Mouse (Mus musculus) v-Abl transformed pro-B cells (cell line): Measurements from ENCODE around the gene Bri3.

ENCODE experiments used
- in situ Hi-C, 2 experiments: fragments of 400-800 bp; cut with MboI; formaldehyde crosslinking; loops; one replicate each; pipeline ENCODE4 v1.15.1; 2025; ENCODE audit not compliant: unreplicated experiment in 2 of 2

Gene Bri3

GRCm38 (mm10) chr5:144231410-144231809, 12.8 kb upstream of the Bri3 start:
- in situ Hi-C loops, result loop anchor here (5.0 kb wide), 2 partner anchors 151 to 501 kb away; no protein-coding TSS in a partner anchor

GRCm38 (mm10) chr5:144232531-144232930, 11.7 kb upstream of the Bri3 start:
- in situ Hi-C loops, result loop anchor here (5.0 kb wide), 2 partner anchors 150 to 500 kb away; no protein-coding TSS in a partner anchor

GRCm38 (mm10) chr5:144234222-144234621, 10.0 kb upstream of the Bri3 start:
- in situ Hi-C loops, result loop anchor here (5.0 kb wide), 2 partner anchors 148 to 498 kb away; no protein-coding TSS in a partner anchor

GRCm38 (mm10) chr5:144234714-144235113, 9.5 kb upstream of the Bri3 start:
- in situ Hi-C loops, result loop anchor here (5.0 kb wide), 3 partner anchors 143 to 498 kb away; no protein-coding TSS in a partner anchor

GRCm38 (mm10) chr5:144238969-144239368, 5.3 kb upstream of the Bri3 start:
- in situ Hi-C loops, result loop anchor here in 1 of 2 experiments (5.0 kb wide), 1 partner anchor 138 kb away; no protein-coding TSS in a partner anchor

- in situ Hi-C loops, result no loop called here
Observed at GRCm38 (mm10) chr5:144245592-144245991, 1.4 kb downstream of the Bri3 start.

- in situ Hi-C loops, result no loop called here
Observed at GRCm38 (mm10) chr5:144246669-144247068, 2.4 kb downstream of the Bri3 start.

GRCm38 (mm10) chr5:144247307-144247706, 3.1 kb downstream of the Bri3 start:
- in situ Hi-C loops, result no loop called here

GRCm38 (mm10) chr5:144247906-144248585, 3.8 kb downstream of the Bri3 start:
- in situ Hi-C loops, result no loop called here

- in situ Hi-C loops, result no loop called here
Observed at GRCm38 (mm10) chr5:144249871-144250270, 5.6 kb downstream of the Bri3 start.

- in situ Hi-C loops, result no loop called here
Observed at GRCm38 (mm10) chr5:144251876-144252577, 7.8 kb downstream of the Bri3 start.

- in situ Hi-C loops, result no loop called here
Observed at GRCm38 (mm10) chr5:144253212-144253611, 9.0 kb downstream of the Bri3 start.

- in situ Hi-C loops, result no loop called here
Observed at GRCm38 (mm10) chr5:144254122-144254810, 10.0 kb downstream of the Bri3 start.

- in situ Hi-C loops, result no loop called here
Observed at GRCm38 (mm10) chr5:144254811-144255631, 10.8 kb downstream of the Bri3 start.

GRCm38 (mm10) chr5:144255632-144256540, 11.6 kb downstream of the Bri3 start:
- in situ Hi-C loops, result no loop called here

GRCm38 (mm10) chr5:144256541-144256870, 12.3 kb downstream of the Bri3 start:
- in situ Hi-C loops, result no loop called here

- in situ Hi-C loops, result no loop called here
Observed at GRCm38 (mm10) chr5:144256888-144257287, 12.7 kb downstream of the Bri3 start.

GRCm38 (mm10) chr5:144257451-144258110, 13.3 kb downstream of the Bri3 start:
- in situ Hi-C loops, result no loop called here

GRCm38 (mm10) chr5:144258131-144258611, 13.9 kb downstream of the Bri3 start:
- in situ Hi-C loops, result no loop called here
